Mouse (Mus musculus) hindbrain, embryonic 15.5 days (tissue): ENCODE measurements around the gene Pipox. TPM values are rescaled to one million over a fixed set of nuclear protein-coding genes. Genes with fewer than 3 reads are reported as not detected.

Source experiments
- ATAC-seq: fragments of 200-750 bp; cut with Nextera tagmentation; 2 replicates; pipeline ENCODE4 v1.8.0; 2017; ENCODE audit warnings: low read depth, moderate number of reproducible peaks, moderate TSS enrichment; ENCODE audit not compliant: low FRiP score
- H3K27ac ChIP-seq: fragments of 300-500 bp; sonication (generic); replicated peaks from 2 replicates; pipeline ENCODE4 v1.5.1; 2015; ENCODE audit warnings: mild to moderate bottlenecking, inconsistent platforms
- H3K27me3 ChIP-seq: fragments of 300-500 bp; sonication (generic); 2 replicates; pipeline ENCODE4 v1.6.1; 2015; ENCODE audit warnings: control low read depth, inconsistent platforms
- H3K36me3 ChIP-seq: fragments of 300-500 bp; sonication (generic); 2 replicates; pipeline ENCODE4 v1.6.1; 2015; ENCODE audit warnings: control low read depth, inconsistent platforms
- H3K4me1 ChIP-seq: fragments of 300-500 bp; sonication (generic); replicated peaks from 2 replicates; pipeline ENCODE4 v1.6.1; 2015; ENCODE audit warnings: control low read depth, inconsistent platforms
- H3K4me2 ChIP-seq: fragments of 300-500 bp; sonication (generic); 2 replicates; pipeline ENCODE4 v1.6.1; 2015; ENCODE audit warnings: moderate library complexity, mild to moderate bottlenecking, inconsistent platforms
- H3K4me3 ChIP-seq: fragments of 300-500 bp; sonication (generic); 2 replicates; pipeline ENCODE4 v1.5.1; 2015; ENCODE audit warnings: mild to moderate bottlenecking, inconsistent platforms
- H3K9ac ChIP-seq: fragments of 300-500 bp; sonication (generic); 2 replicates; pipeline ENCODE4 v1.6.1; 2015; ENCODE audit warnings: inconsistent platforms
- H3K9me3 ChIP-seq: fragments of 300-500 bp; sonication (generic); 2 replicates; pipeline ENCODE4 v1.6.1; 2016; ENCODE audit warnings: control low read depth, inconsistent platforms
- WGBS: fragments of 180-500 bp; shearing (Covaris S2); methylation state at CpG from one replicate; pipeline ENCODE4 v1.1.7; 2015; 5-methylcytosine and 5-hydroxymethylcytosine counted together
- polyA plus RNA-seq: library from polyadenylated mRNA; unstranded; fragments of >200 nt; fragmentation: Nextera tagmentation; extraction: Ambion mirVana; gene quantifications from 2 replicates; pipeline ENCODE4 v1.2.1, GENCODE M21; 2015

Pipox gene
- polyA plus RNA-seq, 1 experiment from 2014 or later, result 5.1 TPM

DNA sequence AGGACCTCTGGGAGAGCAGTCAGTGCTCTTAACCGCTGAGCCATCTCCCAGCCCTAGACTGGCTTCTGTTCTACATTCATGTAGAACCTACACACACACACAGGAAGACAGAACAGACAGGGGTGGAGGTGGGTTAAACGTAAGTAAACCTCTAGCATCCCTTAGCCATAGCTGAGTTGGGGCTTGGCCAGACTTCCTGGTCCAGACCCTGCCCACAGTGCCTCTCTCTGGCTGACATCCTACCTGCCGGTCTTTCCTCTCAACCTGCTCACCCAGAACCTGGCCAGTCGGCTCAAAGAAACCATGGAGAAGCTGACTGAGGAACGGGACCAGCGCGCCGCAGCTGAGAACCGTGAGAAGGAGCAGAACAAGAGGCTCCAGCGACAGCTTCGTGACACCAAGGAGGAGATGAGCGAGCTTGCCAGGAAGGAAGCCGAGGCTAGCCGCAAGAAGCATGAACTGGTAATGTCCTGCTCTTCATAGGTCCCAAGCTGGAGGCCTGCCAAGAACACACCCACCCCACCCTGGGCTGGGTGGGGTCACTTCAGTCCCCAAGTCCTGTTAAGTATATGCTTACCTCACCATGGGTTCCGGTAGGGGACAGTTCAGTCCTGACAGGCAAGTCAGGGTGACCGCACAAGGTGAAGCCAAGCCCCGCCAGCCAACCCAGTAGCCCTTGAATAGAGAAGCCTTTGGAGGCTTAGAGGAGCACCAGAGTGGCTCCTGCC is 40.8 kb downstream of the Pipox start:
- WGBS, result 93% methylated on average over 17 of the region's 17 CpGs
- H3K36me3 ChIP-seq, result peaks cover 17% of the 10 kb centered on the region
- peaks cover 83% of the 10 kb centered on the region for H3K4me1 ChIP-seq

DNA sequence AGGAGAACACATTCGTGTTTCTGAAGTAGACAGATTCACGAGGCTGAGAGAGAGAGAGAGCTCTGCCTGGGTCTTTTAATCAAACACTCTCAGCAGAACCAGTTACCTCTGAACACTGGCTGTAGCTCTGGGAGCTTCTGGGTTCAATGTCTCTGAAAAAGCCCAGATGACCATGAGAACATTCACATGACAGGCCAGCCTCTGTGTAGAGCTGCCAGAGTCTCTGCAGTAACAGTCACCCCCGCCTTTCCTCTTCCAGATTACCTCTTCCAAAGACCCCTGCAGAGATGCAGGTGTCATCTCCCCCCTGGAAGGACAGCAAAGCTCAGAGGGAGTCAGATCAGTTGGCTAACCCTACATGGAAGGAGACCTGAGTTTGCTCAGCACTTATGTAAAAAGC is 41.7 kb downstream of the Pipox start:
- Histone ChIP-seq H3K27ac (peak overlapping the region; percentile 89), H3K4me3 (no peak overlapping the region), H3K9ac (no peak overlapping the region), H3K4me2 (no peak overlapping the region), H3K9me3 (no peaks in the 10 kb centered on the region), H3K4me1 (peaks cover 83% of the 10 kb centered on the region), H3K36me3 (peaks cover 15% of the 10 kb centered on the region), H3K27me3 (no peaks in the 10 kb centered on the region)
- WGBS, result 60% methylated on average over 3 of the region's 3 CpGs
- ATAC-seq, result no peak

More for the DNA sequence above, 40.8 kb downstream of the Pipox start:
- Histone ChIP-seq H3K4me3 (no peak overlapping the region), H3K27ac (no peak overlapping the region), H3K27me3 (no peaks in the 10 kb centered on the region), H3K4me2 (no peak overlapping the region), H3K9me3 (no peaks in the 10 kb centered on the region), H3K9ac (no peak overlapping the region)
- no peak for ATAC-seq

DNA sequence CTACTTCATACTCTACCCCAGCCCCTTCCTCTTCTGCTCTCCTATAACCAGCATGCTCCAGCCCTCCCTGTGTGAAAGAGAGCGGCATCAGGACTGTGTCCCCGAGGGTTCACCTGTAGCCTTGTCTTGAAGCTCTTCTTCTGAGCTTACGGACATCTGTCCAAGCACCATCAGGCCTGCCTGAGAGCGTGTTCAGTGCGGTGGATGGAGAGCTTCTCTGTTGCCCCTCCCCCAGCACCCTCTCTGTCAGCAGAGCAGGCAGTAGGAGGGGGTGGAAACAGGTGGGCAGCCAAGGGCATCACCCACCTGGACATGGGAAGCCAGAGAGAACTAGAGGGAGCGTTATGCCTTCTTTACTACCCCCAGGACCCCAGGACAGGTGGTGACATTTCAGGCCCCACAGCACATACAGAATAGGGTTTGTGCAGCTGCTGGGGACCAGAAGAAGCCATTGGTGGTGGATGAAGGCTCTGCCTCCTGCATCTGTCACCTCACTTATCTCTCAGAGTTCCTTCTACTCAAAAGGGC is 42.3 kb downstream of the Pipox start:
- Histone ChIP-seq H3K4me1 (peaks cover 81% of the 10 kb centered on the region), H3K4me3 (no peak overlapping the region), H3K27me3 (no peaks in the 10 kb centered on the region), H3K9me3 (no peaks in the 10 kb centered on the region), H3K36me3 (peaks cover 21% of the 10 kb centered on the region), H3K4me2 (peak overlapping the region; percentile 26), H3K27ac (peak overlapping the region; percentile 89), H3K9ac (peak overlapping the region; percentile 14; the same call in 1 of the 2 replicates)
- peak; percentile 10; the same call in 1 of the 2 replicates for ATAC-seq
- WGBS, result 41% methylated on average over 6 of the region's 6 CpGs

DNA sequence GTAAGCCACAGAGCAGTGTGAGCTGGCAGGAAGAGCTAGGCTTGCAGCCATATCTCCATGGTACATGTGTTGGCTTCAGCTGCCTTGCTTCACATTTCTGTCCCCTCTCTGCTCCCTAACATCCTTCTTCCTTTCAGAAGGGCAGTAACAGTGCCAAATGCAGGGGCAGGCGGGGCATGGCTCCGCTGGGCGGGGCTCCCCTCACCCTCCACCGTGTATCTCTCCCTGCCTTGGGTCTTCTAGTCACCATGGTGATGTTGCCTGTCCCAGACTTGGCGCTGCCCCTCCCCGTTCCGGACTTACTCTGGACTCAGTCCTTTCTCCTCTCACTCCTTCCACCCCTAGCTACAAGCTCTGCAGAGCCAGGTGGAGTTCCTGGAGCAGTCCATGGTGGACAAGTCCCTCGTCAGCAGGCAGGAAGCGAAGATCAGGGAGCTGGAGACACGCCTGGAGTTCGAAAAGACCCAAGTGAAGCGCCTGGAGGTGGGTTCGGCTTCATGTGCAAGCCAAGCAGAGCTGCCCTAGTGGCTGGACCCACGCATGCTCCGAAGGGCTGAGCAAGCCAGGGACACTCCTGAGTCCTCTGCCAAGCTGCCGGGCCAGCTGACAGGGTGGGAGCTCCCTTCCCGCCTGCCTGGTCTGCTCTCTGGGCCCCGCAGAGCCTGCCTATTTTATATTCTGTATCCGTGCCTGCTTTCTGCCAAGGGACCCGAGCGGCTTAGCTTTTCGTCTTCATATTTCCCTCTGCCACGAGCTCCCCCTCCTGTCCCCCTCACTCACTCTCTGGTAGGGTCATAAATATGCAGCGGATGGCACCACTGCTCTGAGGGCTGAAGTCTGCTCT is 43.3 kb downstream of the Pipox start:
- WGBS, result 15% methylated on average over 24 of the region's 24 CpGs
- H3K4me1 ChIP-seq, result peaks cover 72% of the 10 kb centered on the region
- peak; percentile 89 for ATAC-seq
- H3K4me2 ChIP-seq, result peak overlapping the region; percentile 31
- H3K27me3 ChIP-seq, result no peaks in the 10 kb centered on the region
- peaks cover 30% of the 10 kb centered on the region for H3K36me3 ChIP-seq
- no peaks in the 10 kb centered on the region for H3K9me3 ChIP-seq
- no peak overlapping the region for H3K4me3 ChIP-seq
- 0 out of 2 replicates have a peak overlapping the region, but pooled peaks have one; percentile 11 for H3K9ac ChIP-seq
- H3K27ac ChIP-seq, result peak overlapping the region; percentile 89

DNA sequence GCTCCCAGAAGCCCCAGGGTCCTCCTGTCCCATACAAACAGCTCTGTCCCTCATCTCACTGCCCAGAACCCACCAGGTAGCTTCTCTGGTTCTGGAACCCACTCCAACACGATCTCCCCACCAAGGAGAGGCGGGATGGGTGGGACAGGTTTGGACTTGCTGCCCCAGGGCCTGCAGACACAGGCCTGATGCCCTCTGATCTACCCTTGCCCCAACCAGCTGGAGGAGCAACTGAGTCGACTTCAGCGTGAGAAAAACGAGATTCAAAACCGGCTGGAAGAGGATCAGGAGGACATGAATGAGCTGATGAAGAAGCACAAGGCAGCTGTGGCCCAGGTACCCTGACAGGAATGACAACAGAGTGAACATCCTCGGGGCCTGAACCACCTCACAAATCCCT is 44.7 kb downstream of the Pipox start:
- peak overlapping the region; percentile 54 for H3K27ac ChIP-seq
- peaks cover 36% of the 10 kb centered on the region for H3K36me3 ChIP-seq
- H3K4me1 ChIP-seq, result peaks cover 60% of the 10 kb centered on the region
- no peak overlapping the region for H3K4me3 ChIP-seq
- ATAC-seq, result no peak
- no peaks in the 10 kb centered on the region for H3K9me3 ChIP-seq
- no peaks in the 10 kb centered on the region for H3K27me3 ChIP-seq
- 79% methylated on average over 7 of the region's 7 CpGs for WGBS
- no peak overlapping the region for H3K4me2 ChIP-seq
- no peak overlapping the region for H3K9ac ChIP-seq

GRCm38 (mm10) chr11:77848131-77848530 is 45.8 kb downstream of the Pipox start:
- Histone ChIP-seq H3K27me3 (no peaks in the 10 kb centered on the region), H3K9ac (no peak overlapping the region), H3K27ac (peak overlapping the region; percentile 54), H3K4me3 (no peak overlapping the region), H3K9me3 (no peaks in the 10 kb centered on the region), H3K4me1 (peaks cover 66% of the 10 kb centered on the region), H3K4me2 (no peak overlapping the region), H3K36me3 (peaks cover 39% of the 10 kb centered on the region)
- ATAC-seq, result no peak
- 23% methylated on average over 5 of the region's 5 CpGs for WGBS

GRCm38 (mm10) chr11:77847599-77848128 is 46.2 kb downstream of the Pipox start:
- Histone ChIP-seq H3K4me3 (no peak overlapping the region), H3K27ac (peak overlapping the region; percentile 54), H3K9ac (no peak overlapping the region), H3K27me3 (no peaks in the 10 kb centered on the region), H3K4me1 (peaks cover 66% of the 10 kb centered on the region), H3K4me2 (no peak overlapping the region), H3K36me3 (peaks cover 35% of the 10 kb centered on the region), H3K9me3 (no peaks in the 10 kb centered on the region)
- WGBS, result 39% methylated on average over 9 of the region's 9 CpGs
- no peak for ATAC-seq

DNA sequence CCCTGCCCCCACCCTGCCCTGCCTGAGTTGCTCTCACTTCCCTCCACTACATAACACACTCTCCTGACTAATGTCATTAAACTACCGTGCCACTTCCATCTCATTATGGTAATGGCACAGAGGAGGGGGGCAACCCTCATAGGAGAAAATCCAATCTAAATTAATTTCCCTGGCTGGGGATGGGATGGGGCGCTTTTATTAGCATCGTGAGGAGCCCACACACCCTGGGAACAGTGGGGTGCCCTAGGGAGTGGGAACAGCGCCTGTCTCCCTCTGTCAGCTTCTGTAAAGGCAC is 50.0 kb downstream of the Pipox start:
- 25% methylated on average over 4 of the region's 4 CpGs for WGBS
- no peaks in the 10 kb centered on the region for H3K27me3 ChIP-seq
- no peaks in the 10 kb centered on the region for H3K9me3 ChIP-seq
- no peak overlapping the region for H3K4me3 ChIP-seq
- H3K4me1 ChIP-seq, result peaks cover 47% of the 10 kb centered on the region
- no peak overlapping the region; the same call in 1 of the 2 replicates for H3K9ac ChIP-seq
- H3K4me2 ChIP-seq, result no peak overlapping the region
- H3K27ac ChIP-seq, result peak overlapping the region; percentile 74
- peaks cover 48% of the 10 kb centered on the region for H3K36me3 ChIP-seq
- peak; percentile 72 for ATAC-seq

DNA sequence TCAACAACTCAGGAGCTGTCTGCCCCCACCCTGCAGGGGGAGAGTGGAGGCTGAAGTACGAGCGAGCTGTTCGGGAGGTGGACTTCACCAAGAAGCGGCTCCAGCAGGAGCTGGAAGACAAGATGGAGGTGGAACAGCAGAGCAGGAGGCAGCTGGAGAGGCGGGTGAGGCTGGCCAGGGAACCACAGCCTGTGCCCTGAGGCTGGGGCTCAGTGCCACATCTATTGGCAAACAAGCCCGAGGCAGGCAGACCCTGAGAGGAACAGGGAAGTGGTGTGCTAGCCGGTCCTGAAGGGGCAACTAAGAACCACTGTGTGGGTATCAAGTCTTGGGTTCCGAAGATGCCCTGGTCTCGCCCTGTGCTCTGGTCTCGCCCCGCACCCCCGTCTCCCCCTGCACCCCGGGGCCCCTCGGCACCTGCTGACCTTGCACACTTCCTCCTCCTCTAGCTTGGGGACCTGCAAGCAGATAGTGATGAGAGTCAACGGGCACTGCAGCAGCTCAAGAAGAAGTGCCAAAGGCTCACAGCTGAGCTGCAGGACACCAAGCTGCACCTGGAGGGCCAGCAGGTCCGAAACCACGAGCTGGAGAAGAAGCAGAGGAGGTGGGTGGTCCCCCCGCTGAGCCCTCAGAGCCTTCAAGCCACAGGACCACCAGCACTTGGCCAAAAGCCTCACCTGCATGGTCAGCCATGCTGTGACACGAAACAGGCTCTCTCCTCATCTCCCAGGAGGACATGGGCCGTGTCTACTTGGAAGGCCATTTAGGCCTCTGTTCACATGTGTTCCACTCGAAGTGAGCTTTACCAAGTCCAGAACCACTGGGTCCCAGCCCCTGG is 50.6 kb downstream of the Pipox start:
- no peak overlapping the region for H3K9ac ChIP-seq
- H3K4me2 ChIP-seq, result no peak overlapping the region
- no peaks in the 10 kb centered on the region for H3K27me3 ChIP-seq
- H3K4me1 ChIP-seq, result peaks cover 41% of the 10 kb centered on the region
- H3K27ac ChIP-seq, result 0 out of 2 replicates have a peak overlapping the region, but pooled peaks have one; percentile 27
- H3K9me3 ChIP-seq, result no peaks in the 10 kb centered on the region
- ATAC-seq, result no peak
- H3K4me3 ChIP-seq, result no peak overlapping the region
- peaks cover 48% of the 10 kb centered on the region for H3K36me3 ChIP-seq
- 79% methylated on average over 20 of the region's 21 CpGs for WGBS

GRCm38 (mm10) chr11:77840523-77841245 is 53.2 kb downstream of the Pipox start:
- peaks cover 32% of the 10 kb centered on the region; the same call in 1 of the 2 replicates for H3K4me1 ChIP-seq
- WGBS, result 72% methylated on average over 16 of the region's 16 CpGs
- H3K4me3 ChIP-seq, result no peak overlapping the region
- no peaks in the 10 kb centered on the region for H3K27me3 ChIP-seq
- no peak overlapping the region for H3K9ac ChIP-seq
- peaks cover 38% of the 10 kb centered on the region for H3K36me3 ChIP-seq
- no peak for ATAC-seq
- H3K27ac ChIP-seq, result peak overlapping the region; percentile 69
- H3K4me2 ChIP-seq, result no peak overlapping the region
- no peaks in the 10 kb centered on the region for H3K9me3 ChIP-seq

- no peak overlapping the region for H3K9ac ChIP-seq
- no peak overlapping the region for H3K4me3 ChIP-seq
- no peaks in the 10 kb centered on the region for H3K9me3 ChIP-seq
- ATAC-seq, result no peak
- H3K27ac ChIP-seq, result no peak overlapping the region
- peaks cover 48% of the 10 kb centered on the region for H3K36me3 ChIP-seq
- H3K27me3 ChIP-seq, result no peaks in the 10 kb centered on the region
- H3K4me2 ChIP-seq, result no peak overlapping the region
- peaks cover 19% of the 10 kb centered on the region; the same call in 1 of the 2 replicates for H3K4me1 ChIP-seq
- WGBS, result 87% methylated on average over 5 of the region's 5 CpGs
These were observed 56.0 kb downstream of the Pipox start for GRCm38 (mm10) chr11:77837856-77838255.
